Mouse (Mus musculus) megakaryocyte progenitor cell, adult 5-6 weeks (primary cell): ENCODE measurements at regions not wholly inside any gene's neighbourhood (a gene's known extent, or its start where the extent isn't known, plus 50 kb on each side); places are given as distances from the start of the nearest gene placed in this dataset.
"Not testable (repeated sequence)": the region's sequence is repeated elsewhere in the genome, so short reads cannot be mapped to it uniquely, and the experiment has no call there.

Experiments used
- ATAC-seq: replicated peaks from 2 replicates; pipeline ENCODE4 v1.8.0; 2016; ENCODE audit warnings: mild to moderate bottlenecking, moderate TSS enrichment, inconsistent platforms; ENCODE audit not compliant: poor library complexity

DNA sequence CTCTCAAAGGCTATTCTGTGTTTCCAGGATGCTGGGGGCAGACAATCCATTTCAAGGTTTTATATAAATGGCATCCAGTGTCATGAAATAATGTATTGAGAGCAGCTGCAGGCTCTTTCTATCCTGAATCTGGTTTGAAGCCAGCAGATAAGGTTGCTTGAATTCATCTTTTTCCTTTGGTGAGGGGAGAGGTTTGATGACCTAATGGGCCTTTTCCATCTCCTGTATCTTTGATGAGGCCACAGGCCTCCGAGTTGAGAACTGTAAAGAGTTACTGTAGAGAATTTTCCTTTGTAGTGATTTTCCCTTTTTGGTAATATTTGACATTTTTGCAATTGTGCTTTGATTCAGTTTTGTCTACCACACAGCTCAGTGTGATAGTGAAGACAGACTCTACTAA is 458.8 kb upstream of the 1700008P02Rik start:
- ATAC-seq = no peak

DNA sequence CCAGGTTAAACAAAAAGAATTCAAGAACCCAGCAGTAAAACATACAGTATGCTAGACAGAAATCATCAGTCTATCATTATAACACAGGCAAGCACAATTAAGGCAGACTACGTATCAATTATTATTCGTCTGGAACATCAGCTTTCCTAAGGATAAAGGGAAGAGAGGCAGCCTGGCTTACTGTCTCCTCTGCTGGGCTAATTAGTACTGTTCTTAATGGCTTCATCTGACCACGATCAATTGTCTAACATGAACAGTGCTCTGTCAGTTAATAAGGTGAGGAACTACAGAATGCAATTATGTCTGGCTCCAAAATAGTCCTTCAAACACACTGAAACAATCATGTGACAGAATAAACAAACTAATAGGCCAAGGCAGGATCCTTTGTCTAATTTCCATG is 456.6 kb upstream of the 1700008P02Rik start:
- no peak for ATAC-seq

DNA sequence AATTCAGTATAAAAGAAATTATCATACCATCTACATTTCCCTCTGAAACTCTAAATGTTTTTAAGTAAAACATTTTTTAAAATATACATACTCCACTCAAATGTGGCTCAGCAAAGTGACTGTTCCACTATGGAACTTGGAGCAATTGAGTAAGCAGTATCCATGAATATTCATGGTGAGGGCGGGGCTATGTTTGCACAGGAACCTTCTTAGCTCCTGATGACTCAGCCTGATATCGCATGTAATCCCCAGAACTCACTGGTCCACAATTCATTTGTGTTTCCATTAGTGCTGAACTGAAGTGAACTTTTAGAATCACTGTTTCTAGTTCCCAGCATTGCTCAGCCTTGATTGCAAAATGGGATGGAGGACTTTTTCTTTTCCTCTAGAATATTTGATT is 454.2 kb upstream of the 1700008P02Rik start:
- no peak for ATAC-seq

DNA sequence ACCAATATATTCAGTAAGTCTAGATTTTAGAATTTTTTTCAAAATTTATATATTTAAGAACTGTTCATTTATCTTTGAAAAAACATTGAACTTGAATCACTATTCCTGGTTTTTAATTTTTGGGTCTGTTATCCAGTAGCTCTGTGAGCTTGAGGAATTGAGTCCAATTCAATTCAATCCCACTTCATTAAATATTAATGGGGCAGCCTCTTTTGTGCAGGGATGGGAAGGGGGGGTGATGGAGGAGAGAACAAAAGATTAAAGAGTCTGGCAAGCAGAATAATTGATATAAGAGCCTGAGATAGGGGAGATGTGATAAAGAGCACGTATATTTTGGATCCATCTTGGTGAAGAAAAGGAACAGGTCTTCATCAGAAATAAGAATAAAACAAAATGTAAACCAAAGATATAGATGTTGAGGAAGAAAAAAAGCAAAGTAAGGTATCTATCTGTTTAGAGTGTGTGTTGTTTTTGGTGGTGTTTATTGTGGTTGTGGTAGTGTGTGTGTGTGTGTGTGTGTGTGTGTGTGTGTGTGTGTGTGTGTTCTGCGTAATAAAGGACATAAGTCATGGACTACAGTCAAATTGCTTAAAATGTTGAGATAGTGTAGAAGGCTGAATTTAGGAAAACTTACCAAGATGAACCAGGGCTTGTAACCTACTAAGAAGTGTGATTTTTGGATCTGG is 421.3 kb upstream of the 1700008P02Rik start:
- ATAC-seq = no peak

DNA sequence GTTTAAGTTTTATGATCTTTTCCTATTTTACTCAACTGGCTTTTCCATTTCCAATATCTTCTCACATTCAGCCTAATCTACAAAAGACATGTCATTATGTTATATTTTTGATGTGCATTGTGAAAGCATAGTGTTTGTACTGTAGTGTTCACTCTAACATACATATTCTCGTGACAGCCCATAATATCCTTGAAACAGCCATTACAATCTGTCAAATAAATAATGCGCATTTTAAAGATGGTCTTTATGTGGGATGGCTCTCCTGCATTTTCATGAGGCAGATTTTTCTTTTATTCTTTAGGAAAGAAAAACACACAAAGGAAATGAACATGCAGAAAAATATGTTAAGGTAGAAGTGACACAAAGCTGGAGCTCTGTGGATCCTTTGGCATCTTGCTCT is 415.6 kb upstream of the 1700008P02Rik start:
- no peak for ATAC-seq

DNA sequence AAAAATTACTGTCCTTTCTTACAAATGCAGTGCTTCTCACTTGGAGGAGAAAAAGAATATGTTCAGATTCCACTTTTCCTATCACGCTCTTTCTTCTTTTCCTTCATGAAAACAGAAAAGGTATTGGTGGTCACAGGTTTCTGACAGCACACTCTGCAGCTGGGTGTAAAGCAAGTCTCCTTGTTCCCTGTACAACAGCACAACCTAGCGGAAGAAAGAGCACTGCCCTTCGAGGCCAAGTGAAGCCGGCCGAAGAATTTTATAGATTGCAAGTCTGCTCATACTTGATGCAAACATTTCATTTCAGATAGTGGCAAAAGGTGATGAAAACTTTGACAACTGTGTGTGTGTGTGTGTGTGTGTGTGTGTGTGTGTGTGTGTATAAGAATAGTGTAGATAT is 407.6 kb upstream of the 1700008P02Rik start:
- ATAC-seq = 0 out of 2 replicates have a peak, but pooled peaks have one; percentile 42

DNA sequence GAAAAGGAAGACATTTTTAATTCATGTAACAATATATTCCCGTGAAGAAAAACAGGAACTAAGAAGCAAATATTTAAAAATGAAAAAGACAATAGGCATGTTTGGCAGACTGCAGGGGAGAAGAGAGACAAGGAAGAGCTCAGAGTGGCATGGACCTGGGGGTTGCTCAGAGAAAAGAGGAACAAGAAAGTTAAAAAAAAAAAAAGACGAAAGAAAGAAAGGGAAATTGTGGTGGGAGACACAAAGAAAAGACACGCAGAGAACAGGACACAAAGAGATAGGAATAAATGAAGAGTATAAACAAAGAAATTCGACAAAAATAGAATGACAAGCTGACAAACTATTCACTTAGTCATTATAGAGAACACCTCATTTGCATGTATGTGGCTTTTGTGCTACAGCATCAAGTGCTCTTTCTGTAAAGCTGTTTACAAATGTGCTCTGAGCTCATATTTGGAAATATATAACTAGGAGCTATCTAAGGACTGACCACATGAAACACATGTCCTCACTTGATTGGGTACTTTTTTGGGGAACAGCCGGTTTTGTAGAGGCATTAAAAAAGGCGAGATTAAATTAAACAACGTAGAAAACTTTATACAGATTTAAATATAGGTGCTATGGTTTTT is 394.2 kb upstream of the 1700008P02Rik start:
- ATAC-seq = no peak

DNA sequence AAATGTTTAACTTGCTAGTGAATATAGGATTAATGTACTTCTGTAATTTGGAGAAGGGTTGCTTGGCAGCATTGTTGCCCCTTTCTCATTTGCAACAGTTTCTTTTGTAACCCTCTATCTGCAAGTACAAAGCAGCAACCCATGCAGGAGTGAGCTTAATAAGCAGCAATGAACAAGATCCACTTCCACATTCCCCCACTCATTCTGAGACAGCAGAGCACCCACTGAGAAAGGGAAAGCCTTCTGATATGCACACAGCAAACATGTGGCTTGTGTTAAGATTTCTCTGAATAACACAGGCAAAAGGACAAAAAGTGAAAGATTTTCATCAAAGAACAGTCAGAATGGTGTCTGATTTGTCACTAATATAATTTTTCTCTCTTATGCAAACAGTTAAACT is 393.3 kb upstream of the 1700008P02Rik start:
- no peak for ATAC-seq

DNA sequence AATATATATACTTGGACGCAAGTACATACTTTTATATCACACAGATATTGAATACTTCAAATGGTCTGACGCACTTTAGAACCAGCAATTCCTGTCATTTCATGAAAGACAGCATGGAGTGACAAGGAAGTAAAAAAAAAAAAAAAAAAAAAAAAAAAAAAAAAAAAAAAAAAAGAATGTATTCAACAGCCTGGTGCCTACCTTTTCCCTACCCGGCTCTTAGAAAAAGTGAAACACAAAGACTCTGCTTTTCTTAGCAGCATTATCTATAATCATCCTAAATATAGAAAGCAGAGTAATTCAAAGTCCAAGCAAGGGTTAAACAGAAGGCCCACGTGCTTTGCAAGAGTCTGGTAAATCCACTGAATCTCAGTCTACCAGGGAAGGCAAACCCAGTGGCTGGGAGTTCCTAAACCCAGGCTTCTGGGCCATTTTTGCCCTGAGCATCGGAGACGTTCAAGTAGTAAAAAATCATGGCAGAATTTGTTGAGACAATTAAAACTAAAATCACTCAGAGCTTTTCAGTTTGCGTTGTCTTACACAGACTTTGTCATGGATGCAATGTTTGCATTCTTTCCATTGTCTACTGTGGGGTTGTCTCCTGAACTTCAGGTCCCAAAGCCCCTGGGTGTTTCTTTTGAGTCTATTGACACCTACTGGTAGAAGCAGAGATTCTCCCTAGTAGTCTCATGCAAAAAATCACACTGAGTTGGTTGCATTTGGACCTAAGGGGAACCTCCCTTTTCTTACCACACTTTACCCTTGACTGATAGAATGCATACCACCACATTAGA is 390.2 kb upstream of the 1700008P02Rik start:
- no peak for ATAC-seq

DNA sequence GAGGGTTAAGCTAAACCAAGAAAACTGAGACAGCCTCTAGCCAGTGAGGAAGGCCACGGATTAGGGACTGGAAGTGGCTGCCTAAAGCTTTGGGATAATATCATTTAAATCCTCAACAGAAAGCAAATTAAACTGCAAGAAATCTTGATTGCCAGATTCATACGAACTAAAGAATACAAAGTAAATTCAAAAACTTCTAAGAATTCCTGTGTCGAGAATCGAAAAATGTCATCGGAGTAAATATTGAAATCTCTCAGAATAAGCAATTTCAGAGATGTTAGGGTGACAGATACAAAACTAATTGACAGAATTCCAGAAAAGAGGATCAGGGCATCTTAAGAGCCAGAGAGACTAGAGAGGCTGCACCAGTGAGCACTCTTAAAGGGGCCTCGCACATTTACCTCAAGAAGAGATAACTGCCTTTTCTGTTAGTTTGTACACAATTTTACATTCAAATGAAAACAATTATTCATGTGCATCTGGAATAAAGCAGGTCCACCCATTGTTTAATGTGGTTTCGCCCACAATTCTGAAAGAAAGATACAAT is 388.5 kb upstream of the 1700008P02Rik start:
- ATAC-seq = no peak

DNA sequence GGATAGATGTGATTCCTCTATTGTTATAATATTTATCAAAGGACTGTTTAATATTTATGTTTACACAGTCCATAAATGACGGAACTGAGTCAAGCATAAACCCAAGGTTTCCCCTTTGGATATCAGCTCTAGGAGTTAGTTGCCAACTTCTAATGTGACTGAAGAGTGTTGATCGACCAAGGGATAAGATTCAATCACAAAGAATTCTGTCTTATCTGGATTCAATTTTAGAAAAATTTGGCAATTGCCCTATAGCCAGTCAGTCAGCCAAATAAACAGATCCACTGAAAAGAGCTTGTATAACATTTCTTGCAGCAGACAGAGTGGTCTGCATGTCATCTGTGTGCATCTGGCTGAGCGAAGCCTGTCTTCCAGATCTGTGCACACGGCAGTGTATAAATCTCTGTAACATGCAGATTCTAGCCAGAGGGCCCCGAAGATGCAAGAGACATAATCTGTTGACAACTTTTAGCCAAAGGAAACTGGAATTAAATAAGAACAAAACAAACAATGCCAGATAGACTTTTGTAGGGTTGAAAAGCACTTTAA is 387.6 kb upstream of the 1700008P02Rik start:
- ATAC-seq = no peak

DNA sequence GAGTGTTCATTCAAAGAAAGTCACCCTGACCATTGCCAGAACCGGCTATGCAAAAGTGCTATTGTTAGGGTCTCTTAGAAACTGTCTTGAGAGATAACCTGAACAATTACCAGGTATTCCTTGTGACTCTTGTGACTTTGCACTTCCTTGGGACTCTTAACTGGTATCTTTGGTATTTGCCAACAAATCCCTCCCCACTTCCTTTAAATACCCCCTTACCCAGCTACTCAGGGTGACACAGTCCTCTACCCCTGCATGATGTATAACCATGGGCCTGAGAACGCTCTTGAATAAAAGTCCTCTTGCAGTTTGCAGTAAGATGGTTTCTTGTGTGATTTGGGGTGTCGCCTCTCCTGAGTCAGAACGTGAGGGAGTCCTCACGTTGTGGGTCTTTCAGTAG is 371.5 kb upstream of the 1700008P02Rik start:
- ATAC-seq = not testable (repeated sequence)

DNA sequence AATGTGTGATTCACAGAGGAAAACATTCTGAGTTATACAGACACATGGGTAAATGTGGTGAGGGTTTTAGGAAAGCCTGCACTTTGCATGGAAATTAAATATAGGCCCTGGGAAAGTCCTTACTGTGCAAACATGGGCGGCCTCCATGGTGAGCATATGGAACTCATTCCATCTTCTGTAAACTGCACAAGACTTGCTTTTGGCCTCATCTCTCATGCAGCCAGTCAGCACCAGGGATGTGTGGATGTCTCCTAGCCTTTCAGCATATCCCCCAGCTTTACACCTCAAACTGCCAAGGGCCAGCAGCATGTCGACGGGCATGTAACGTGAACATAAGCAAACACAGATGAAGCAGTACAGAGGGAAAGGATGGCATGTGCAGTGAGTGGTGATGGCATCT is 364.7 kb upstream of the 1700008P02Rik start:
- ATAC-seq = no peak

DNA sequence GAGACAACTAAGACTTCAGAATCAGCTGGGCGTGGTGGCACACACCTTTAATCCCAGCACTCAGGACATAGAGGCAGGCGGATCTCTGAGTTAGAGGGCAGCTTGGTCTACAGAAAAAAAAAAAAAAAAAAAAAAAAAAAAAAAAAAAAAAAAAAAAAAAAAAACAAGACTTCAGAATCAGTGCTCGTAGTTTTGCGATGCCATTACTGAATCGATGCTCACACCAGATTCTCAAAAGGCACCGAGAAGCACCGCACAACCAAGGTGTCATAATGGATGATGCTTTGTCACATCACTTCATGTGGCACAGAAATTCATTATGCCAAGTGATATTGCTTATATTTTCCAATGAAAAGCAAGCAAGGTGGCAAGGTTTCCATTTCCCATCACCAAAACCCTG is 337.4 kb upstream of the 1700008P02Rik start:
- no peak for ATAC-seq

DNA sequence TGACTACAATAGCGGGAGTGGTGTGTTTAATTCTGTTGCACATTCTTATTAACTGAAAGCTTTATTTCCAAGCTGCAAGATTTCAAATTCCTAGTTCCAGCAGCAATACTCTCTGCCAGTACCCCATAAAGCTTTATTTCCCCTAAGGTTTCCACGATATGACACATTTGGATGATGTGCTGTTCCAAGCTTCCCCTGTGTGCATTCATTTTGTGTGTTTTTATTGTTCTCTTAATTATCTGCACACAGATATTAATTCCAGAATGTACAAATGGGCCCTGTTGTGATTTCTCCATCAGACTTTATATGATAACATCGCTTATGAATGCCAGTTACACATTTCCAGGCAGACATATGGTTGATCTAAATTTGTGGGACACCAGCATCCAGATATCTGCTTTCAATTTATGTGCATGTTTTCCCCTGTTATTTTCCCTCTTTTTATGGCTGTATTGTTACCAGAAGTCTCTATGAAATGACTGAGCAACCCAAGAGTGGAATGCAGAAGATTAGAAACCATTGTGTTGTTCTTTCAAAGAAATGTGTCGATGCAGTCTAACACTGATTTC is 312.4 kb upstream of the 1700008P02Rik start:
- ATAC-seq = no peak

DNA sequence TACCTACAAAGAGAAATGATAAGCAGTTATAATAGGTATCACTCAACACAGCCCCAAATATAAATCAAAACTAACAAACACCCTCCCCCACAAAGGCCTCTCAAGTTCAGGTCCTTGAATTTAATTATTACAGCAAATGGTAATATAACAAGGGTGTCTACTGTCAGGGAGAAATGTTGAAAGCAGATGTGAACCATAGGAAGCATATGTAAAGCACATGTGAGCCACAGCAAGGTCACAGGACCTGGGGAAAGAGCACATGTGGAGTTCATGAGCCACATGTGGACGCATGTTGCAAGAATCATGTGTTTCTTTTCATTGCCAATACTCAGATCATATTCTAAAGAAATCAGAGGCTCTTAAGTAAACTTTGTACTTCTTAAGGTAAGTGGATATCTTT is 306.5 kb upstream of the 1700008P02Rik start:
- no peak for ATAC-seq

DNA sequence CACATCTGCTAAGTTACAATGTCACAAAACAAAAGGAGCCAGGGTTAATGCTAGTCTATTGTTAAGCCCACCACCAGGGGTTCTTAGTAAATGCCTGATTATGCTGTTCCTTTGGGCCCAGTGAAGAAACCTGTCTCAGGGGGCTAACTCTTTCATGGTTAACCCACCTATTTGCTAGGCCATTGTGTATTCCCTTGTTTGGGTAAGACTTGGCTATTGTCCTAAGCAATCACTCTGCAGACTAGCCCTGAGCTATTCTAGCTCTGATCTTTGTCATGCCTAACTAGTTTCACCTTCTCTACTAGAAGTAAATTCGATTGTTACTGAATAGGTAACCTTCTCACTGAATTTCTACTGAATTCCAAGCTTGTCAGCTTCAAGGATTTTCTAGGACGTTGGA is 302.4 kb upstream of the 1700008P02Rik start:
- not testable (repeated sequence) for ATAC-seq

DNA sequence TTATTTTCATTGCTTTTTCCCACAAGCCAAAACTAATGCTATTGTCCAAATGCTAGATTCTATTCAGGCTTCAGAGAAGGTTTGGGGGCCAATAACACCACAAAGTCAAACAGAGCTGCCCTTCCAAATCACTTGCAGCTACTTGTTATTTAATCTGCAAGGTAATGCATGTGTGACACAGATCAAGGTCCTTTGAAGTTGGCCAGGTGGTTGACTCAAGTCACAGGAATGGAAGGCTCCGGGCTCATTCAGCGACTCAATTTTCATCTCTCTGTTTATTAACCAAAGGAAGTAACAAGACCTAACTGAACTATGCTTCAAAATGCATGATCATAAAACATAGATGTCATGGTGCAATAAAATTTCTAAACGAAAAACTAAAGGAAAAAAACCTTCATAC is 300.0 kb upstream of the 1700008P02Rik start:
- no peak for ATAC-seq

DNA sequence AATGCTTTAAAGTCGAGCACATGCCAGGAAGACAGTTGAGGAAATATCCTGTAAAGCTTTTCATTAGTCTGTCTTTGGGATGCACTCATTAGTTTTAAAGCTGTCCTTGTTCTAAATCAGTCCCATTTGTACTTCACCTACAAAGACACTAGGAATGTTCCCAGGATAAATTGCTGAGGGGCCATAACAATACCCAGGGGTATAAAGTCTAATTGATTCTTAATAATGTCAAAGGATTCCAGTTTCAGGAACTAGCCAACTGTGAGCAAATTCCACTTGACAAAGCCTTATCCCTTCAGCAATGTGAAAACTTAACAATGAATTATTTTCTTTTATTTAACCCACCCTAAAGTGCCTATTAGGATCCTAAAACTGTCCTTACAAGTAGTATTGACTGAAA is 267.7 kb upstream of the 1700008P02Rik start:
- ATAC-seq = no peak

DNA sequence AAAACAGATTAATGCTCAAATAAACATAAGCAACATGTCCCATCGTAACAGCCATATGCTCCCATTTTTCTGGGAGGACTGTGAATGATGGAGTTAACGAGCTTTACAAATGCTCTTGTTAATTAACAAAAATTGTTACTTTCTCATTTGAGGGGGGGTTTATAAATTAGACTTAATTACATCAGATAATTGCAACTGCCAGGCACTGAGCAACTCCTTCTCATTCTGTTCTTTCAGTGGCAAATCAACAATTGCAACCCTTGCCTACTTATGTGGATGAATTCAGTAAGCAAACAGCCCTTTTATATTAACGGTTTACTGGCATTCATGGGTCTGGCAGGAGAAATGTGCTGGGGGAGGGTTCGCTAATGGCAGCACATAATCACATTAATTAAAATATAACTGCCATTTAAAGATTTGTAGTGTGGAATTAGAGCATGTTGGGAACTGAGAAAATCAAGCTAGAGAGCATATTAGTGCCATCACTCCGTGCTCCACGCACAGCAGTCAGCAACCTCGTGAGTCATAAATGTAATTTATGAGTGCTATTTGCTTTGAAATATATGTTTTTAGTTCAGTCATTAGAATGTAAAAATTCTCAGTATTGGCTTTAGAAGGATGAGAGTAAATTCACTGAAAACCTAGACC is 266.9 kb upstream of the 1700008P02Rik start:
- no peak for ATAC-seq
